Mouse (Mus musculus) heart, embryonic 10.5 days (tissue): ENCODE measurements at regions not wholly inside any gene's neighbourhood (a gene's known extent, or its start where the extent isn't known, plus 50 kb on each side); places are given as distances from the start of the nearest gene placed in this dataset.

Experiments used
- DNase-seq: peaks from one replicate; pipeline ENCODE4 v3.0.0-alpha.2; 2017; ENCODE audit warnings: low spot score
- H3K27ac ChIP-seq: fragments of 300-500 bp; sonication (generic); 2 replicates; pipeline ENCODE4 v1.5.1; 2016; ENCODE audit warnings: mild to moderate bottlenecking
- H3K27me3 ChIP-seq: fragments of 300-500 bp; sonication (generic); 2 replicates; pipeline ENCODE4 v1.6.1; 2016; ENCODE audit warnings: mild to moderate bottlenecking; ENCODE audit not compliant: poor library complexity, insufficient read depth, severe bottlenecking
- H3K36me3 ChIP-seq: fragments of 300-500 bp; sonication (generic); 2 replicates; pipeline ENCODE4 v1.6.1; 2016; ENCODE audit warnings: mild to moderate bottlenecking, moderate library complexity
- H3K4me1 ChIP-seq: fragments of 300-500 bp; sonication (generic); 2 replicates; pipeline ENCODE4 v1.6.1; 2016; ENCODE audit warnings: mild to moderate bottlenecking
- H3K4me3 ChIP-seq: fragments of 300-500 bp; sonication (generic); 2 replicates; pipeline ENCODE4 v1.5.1; 2016; ENCODE audit warnings: mild to moderate bottlenecking, moderate library complexity
- H3K9me3 ChIP-seq: fragments of 300-500 bp; sonication (generic); 2 replicates; pipeline ENCODE4 v1.6.1; 2016; ENCODE audit warnings: mild to moderate bottlenecking, moderate library complexity
- WGBS: fragments of 180-500 bp; shearing (Covaris S2); methylation state at CpG from one replicate; pipeline ENCODE4 v1.1.7; 2016; 5-methylcytosine and 5-hydroxymethylcytosine counted together

DNA sequence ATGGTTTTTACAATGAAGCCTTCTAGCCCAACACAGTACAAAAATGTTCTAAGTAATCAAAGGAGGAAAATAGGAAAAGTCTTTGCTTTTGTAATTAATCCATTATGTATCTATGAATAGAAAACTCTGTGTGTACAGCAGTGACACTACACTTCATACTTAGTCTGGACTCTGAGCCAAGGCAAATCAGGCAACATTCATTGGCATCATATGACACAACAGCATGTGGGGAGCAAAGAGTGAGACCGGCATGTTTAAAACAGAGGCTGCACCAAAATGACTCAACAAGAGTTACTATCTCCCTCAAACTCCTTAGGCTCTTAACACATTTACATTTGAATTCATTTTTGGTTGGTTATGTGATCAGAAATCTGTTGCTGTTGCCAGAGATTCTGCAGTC is 1039.5 kb downstream of the 5730522E02Rik start:
- no peaks in the 10 kb centered on the region for H3K27me3 ChIP-seq
- 88% methylated on average over 1 of the region's 1 CpGs for WGBS
- no peak for DNase-seq
- no peaks in the 10 kb centered on the region for H3K9me3 ChIP-seq
- no peak overlapping the region for H3K27ac ChIP-seq
- no peaks in the 10 kb centered on the region for H3K4me1 ChIP-seq
- H3K4me3 ChIP-seq = no peak overlapping the region
- H3K36me3 ChIP-seq = no peaks in the 10 kb centered on the region
